Mouse (Mus musculus): ENCODE results near the gene Ate1. TPM values are rescaled to one million over a fixed set of nuclear protein-coding genes. Genes with fewer than 3 reads are reported as not detected.
A peak's percentile ranks its signal among the peaks of the same experiment; 100 is the strongest.

The Ate1 gene
- polyA plus RNA-seq, 1 experiment = 10.6 TPM

DNA sequence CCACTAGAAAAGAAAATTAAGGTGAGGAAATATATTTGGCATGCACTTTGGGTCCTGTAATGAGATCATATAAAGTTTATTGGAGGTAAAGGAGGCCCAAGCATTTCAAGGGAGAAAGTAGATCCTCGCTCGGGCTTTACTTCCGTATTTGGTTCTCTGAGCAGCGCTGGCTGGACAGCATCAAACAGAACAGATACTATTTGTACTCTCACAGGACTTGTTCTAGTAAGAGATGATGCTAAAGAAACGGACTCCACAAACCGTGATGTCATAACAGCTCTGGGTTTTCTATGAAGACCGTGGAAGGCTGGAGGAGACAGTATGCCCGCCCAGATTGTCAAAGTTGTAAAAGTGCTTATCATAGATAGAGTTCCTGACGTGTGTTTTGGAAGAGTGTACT is 7.1 kb upstream of the Ate1 start:
- Histone ChIP-seq H3K4me1 (ENCODE audit: control insufficient read depth, insufficient read depth, low read length) (no peaks in the 10 kb centered on the region), H3K27ac (ENCODE audit: insufficient read depth, low read depth, low read length) (no peak overlapping the region), H3K4me3 (ENCODE audit: insufficient read depth, low read depth, low read length) (no peak overlapping the region), H3K27me3 (replicated peaks; ENCODE audit: control insufficient read depth, insufficient read depth, low read length) (no peaks in the 10 kb centered on the region), H3K36me3 (ENCODE audit: control insufficient read depth, insufficient read depth, low read length) (peaks cover 4% of the 10 kb centered on the region; the same call in 1 of the 2 replicates)
- no peak for TF ChIP-seq POLR2A (IDR thresholded peaks at IDR 0.05; ENCODE audit: low read depth, low read length)
- TF ChIP-seq CTCF (conservative IDR thresholded peaks at IDR 0.05; ENCODE audit: insufficient read depth, insufficient read length, low read depth, low read length) = no peak
- DNase-seq = no peak
- WGBS = 88% methylated on average over 9 of the region's 9 CpGs

DNA sequence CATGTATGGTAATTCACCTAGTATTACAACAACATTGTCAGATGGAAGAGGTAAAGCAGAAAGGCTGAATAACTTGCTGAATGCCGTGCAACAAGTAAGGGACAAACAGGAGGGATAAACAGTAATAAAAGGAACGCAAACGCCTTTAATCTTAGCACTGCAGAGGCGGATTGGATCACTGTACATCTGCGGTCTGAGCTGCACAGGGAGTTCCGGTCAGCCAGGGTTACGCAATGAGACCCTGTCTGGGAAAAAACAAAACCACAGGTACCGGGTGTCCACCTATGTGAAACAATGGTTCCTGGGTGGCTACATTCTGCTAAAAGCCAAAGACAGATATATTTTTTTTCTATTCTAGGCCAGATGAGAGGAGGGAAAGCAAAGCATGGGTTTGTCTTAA is 3.3 kb upstream of the Ate1 start:
- Histone ChIP-seq H3K4me3 (ENCODE audit: insufficient read depth, low read depth, low read length) (no peak overlapping the region), H3K27me3 (replicated peaks; ENCODE audit: control insufficient read depth, insufficient read depth, low read length) (no peaks in the 10 kb centered on the region), H3K27ac (ENCODE audit: insufficient read depth, low read depth, low read length) (no peak overlapping the region), H3K36me3 (ENCODE audit: control insufficient read depth, insufficient read depth, low read length) (no peaks in the 10 kb centered on the region), H3K4me1 (ENCODE audit: control insufficient read depth, insufficient read depth, low read length) (peaks cover 11% of the 10 kb centered on the region; the same call in 1 of the 2 replicates)
- DNase-seq = no peak
- TF ChIP-seq CTCF (conservative IDR thresholded peaks at IDR 0.05; ENCODE audit: insufficient read depth, insufficient read length, low read depth, low read length) = no peak
- no peak for TF ChIP-seq POLR2A (IDR thresholded peaks at IDR 0.05; ENCODE audit: low read depth, low read length)
- 85% methylated on average over 8 of the region's 8 CpGs for WGBS

DNA sequence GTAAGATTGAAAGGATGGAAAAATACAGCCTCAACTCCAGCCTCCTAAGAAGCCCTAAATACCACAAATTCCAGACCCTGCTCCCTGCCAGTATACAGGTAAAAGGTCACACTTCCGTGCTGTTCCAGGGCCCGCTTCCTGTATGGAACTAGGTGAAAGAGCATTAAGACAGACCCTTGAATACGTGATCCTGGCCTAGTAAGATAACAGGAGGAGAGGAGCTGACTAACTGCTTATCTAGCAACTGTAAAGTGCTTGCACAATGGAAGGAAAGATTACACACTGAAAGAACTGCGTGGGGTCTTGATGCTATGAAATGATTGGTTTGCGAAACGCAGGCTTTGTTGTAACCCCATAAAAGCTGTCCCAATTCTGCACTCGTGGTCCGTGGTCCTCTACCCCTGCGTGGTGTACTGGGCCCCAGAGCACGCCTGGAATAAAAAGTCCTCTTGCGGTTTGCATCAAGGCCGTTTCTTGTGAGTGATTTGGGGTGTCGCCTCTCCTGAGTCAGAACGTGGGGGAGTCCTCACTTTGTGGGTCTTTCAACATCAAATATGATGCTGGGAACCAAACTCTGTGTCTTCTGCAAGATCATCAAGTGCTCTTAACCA is 748 bp upstream of the Ate1 start:
- TF ChIP-seq POLR2A (IDR thresholded peaks at IDR 0.05; ENCODE audit: low read depth, low read length) = no peak
- H3K4me1 ChIP-seq (ENCODE audit: control insufficient read depth, insufficient read depth, low read length) = peaks cover 18% of the 10 kb centered on the region; the same call in 1 of the 2 replicates
- H3K27me3 ChIP-seq (replicated peaks; ENCODE audit: control insufficient read depth, insufficient read depth, low read length) = no peaks in the 10 kb centered on the region
- peak overlapping the region; percentile 97 for H3K27ac ChIP-seq (ENCODE audit: insufficient read depth, low read depth, low read length)
- H3K36me3 ChIP-seq (ENCODE audit: control insufficient read depth, insufficient read depth, low read length) = no peaks in the 10 kb centered on the region
- DNase-seq = peak; percentile 62
- no peak overlapping the region for H3K4me3 ChIP-seq (ENCODE audit: insufficient read depth, low read depth, low read length)
- 77% methylated on average over 14 of the region's 14 CpGs for WGBS

DNA sequence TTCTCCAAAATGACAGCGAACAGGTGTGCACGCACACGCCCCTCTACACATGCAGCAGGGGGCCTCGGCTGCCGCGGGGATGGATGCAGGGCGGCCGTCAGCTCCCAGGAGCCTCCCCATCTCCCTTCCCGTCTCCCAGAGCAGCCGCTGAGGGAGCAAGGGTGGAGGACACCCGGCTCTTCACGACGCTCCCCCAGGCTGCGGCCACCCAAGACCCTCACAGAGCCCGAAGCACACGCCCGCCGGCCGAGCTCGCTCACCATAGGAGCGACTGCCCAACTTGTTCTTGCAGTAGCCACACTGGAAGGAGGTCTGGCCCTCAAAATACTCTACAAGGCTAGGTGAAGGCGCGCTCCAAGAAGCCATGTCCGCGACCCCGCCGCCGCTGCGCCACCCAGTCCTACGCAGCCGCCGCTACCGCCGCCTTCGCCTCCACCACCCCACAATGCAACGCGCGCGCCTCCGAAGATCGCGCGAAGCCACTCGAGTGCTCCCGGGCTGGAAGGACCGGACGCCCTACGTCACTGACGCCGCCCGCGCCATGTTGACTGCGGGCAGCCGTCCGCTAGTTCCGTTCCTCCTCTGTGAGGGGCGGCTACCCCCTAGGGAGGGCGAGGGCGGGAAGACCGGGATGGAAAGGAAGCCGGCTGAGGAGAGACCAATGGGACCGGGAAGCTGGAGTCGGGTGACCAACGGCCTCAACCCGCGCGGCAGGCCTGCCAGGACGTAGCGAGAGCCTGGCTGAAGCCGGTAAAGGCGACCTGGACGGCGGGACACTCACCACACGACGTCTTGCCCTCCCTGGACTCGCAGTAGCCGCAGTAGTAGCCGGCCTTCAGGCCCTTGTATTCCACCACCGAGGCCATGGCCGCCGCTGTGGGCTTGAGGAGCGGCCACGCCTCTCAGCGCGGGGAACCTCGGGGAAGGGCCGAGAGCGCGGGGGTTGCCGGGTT is 797 bp downstream of the Ate1 start:
- no peaks in the 10 kb centered on the region for H3K27me3 ChIP-seq (replicated peaks; ENCODE audit: control insufficient read depth, insufficient read depth, low read length)
- WGBS = under 1% methylated on average over 90 of the region's 90 CpGs
- DNase-seq = peak; percentile 98
- no peaks in the 10 kb centered on the region for H3K36me3 ChIP-seq (ENCODE audit: control insufficient read depth, insufficient read depth, low read length)
- peaks cover 18% of the 10 kb centered on the region; the same call in 1 of the 2 replicates for H3K4me1 ChIP-seq (ENCODE audit: control insufficient read depth, insufficient read depth, low read length)
- TF ChIP-seq CTCF (conservative IDR thresholded peaks at IDR 0.05; ENCODE audit: insufficient read depth, insufficient read length, low read depth, low read length) = no peak
- TF ChIP-seq POLR2A (IDR thresholded peaks at IDR 0.05; ENCODE audit: low read depth, low read length) = peak; percentile 44
- H3K4me3 ChIP-seq (ENCODE audit: insufficient read depth, low read depth, low read length) = peak overlapping the region; percentile 87
- H3K27ac ChIP-seq (ENCODE audit: insufficient read depth, low read depth, low read length) = peak overlapping the region; percentile 97

DNA sequence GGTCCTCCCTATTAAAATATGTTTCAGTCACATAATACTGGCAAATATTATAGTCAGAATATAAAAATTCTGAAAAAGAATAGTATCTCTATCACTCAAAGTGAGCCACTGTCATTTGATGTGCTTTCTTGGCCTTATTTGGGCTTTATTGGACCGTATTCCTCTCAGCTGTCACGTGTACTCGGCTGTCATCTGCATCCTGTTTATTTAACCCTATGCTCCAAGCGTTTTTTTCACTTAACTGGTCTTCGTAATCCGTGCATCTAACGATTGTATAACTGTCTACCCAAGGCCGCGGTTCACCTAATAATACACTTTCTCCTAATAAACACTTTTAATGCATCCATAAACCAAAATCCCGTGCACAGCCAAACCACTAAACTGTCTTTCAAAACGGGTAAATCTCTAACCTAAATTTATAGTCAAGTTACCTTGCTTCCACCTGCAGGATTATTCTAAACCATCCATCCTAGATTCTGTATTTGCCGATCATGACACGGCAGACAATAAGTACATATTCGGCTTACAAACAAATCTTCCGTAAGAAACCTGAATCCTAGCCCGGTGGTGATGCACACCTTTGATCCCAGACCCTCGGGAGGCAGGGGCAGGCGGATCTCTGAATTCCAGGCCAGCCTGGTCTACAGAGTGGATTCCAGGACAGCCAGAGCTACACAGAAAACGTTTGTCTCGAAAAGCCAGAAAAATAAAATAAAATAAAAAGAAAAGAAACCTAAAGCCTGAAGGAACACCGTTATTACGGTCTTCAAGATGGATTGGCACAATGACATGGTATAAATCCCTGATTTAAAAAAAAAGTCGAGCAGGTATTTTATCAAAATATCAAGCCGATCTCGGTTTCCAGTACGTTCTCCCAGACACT is 1.7 kb downstream of the Ate1 start:
- TF ChIP-seq CTCF (conservative IDR thresholded peaks at IDR 0.05; ENCODE audit: insufficient read depth, insufficient read length, low read depth, low read length) (no peak), POLR2A (IDR thresholded peaks at IDR 0.05; ENCODE audit: low read depth, low read length) (no peak)
- Histone ChIP-seq H3K4me3 (ENCODE audit: insufficient read depth, low read depth, low read length) (peak overlapping the region; percentile 87), H3K36me3 (ENCODE audit: control insufficient read depth, insufficient read depth, low read length) (no peaks in the 10 kb centered on the region), H3K27me3 (replicated peaks; ENCODE audit: control insufficient read depth, insufficient read depth, low read length) (no peaks in the 10 kb centered on the region), H3K27ac (ENCODE audit: insufficient read depth, low read depth, low read length) (peak overlapping the region; percentile 65; the same call in 1 of the 2 replicates), H3K4me1 (ENCODE audit: control insufficient read depth, insufficient read depth, low read length) (peaks cover 18% of the 10 kb centered on the region; the same call in 1 of the 2 replicates)
- peak; percentile 65 for DNase-seq
- WGBS = 14% methylated on average over 26 of the region's 26 CpGs

DNA sequence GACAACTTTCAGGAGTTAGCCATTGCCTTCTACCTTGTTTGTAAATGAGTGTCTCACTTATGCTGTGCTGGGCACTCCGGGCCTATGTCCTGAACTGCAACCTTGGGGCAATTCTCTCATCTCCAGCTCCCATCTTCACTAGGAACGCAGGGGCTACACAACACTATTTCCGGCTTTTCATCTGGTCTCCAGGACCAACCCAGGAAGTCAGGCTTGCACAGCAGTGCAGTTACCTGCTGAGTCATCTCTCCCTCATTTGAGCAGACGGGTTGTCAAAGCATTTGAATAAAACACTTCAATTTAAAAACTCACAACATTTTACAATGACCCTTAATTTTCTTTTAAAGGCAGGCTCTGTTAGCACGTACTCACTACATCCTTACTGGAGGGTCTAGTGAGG is 9.9 kb downstream of the Ate1 start:
- no peak for DNase-seq
- H3K27me3 ChIP-seq (replicated peaks; ENCODE audit: control insufficient read depth, insufficient read depth, low read length) = no peaks in the 10 kb centered on the region
- no peak overlapping the region for H3K27ac ChIP-seq (ENCODE audit: insufficient read depth, low read depth, low read length)
- no peaks in the 10 kb centered on the region for H3K4me1 ChIP-seq (ENCODE audit: control insufficient read depth, insufficient read depth, low read length)
- peaks cover 4% of the 10 kb centered on the region; the same call in 1 of the 2 replicates for H3K36me3 ChIP-seq (ENCODE audit: control insufficient read depth, insufficient read depth, low read length)
- TF ChIP-seq POLR2A (IDR thresholded peaks at IDR 0.05; ENCODE audit: low read depth, low read length) (no peak), CTCF (conservative IDR thresholded peaks at IDR 0.05; ENCODE audit: insufficient read depth, insufficient read length, low read depth, low read length) (no peak)
- 90% methylated on average over 5 of the region's 5 CpGs for WGBS
- H3K4me3 ChIP-seq (ENCODE audit: insufficient read depth, low read depth, low read length) = no peak overlapping the region
